Mouse (Mus musculus): Measurements from ENCODE around the gene Fam102a.

Gene Fam102a

GRCm38 (mm10) chr2:32607262-32607947 is 72.3 kb downstream of the Fam102a start:
- DNase-seq (ENCODE audit: low read depth, low spot score), result peak; percentile 85

- peak; percentile 91 for DNase-seq (ENCODE audit: low read depth, low spot score)
Observed at GRCm38 (mm10) chr2:32608141-32608777, 73.1 kb downstream of the Fam102a start.

- no peak for DNase-seq (ENCODE audit: low read depth, low spot score)
Observed at GRCm38 (mm10) chr2:32608778-32609435, 73.8 kb downstream of the Fam102a start.

- DNase-seq (ENCODE audit: low read depth, low spot score), result peak; percentile 44
Observed at GRCm38 (mm10) chr2:32610610-32611229, 75.6 kb downstream of the Fam102a start.

- DNase-seq (ENCODE audit: low read depth, low spot score), result no peak
Observed at GRCm38 (mm10) chr2:32612274-32612673, 77.1 kb downstream of the Fam102a start.

GRCm38 (mm10) chr2:32617109-32617508 is 82.0 kb downstream of the Fam102a start:
- DNase-seq (ENCODE audit: low read depth, low spot score), result no peak

- DNase-seq (ENCODE audit: low read depth, low spot score), result peak; percentile 51
Observed at GRCm38 (mm10) chr2:32617601-32618000, 82.5 kb downstream of the Fam102a start.

GRCm38 (mm10) chr2:32618051-32618450 is 82.9 kb downstream of the Fam102a start:
- DNase-seq (ENCODE audit: low read depth, low spot score), result no peak
